Mouse (Mus musculus) liver, embryonic 14.5 days (tissue): ENCODE data around the gene Rrad. TPM values are rescaled to one million over a fixed set of nuclear protein-coding genes. Genes with fewer than 3 reads are reported as not detected.

ENCODE experiments used
- ATAC-seq: fragments of 200-750 bp; cut with Nextera tagmentation; 2 replicates; pipeline ENCODE4 v1.8.0; 2017; ENCODE audit warnings: moderate number of reproducible peaks, mild to moderate bottlenecking, moderate library complexity; ENCODE audit not compliant: insufficient read depth
- DNase-seq, 3 experiments: peaks; one replicate each; pipeline ENCODE4 v3.0.0-alpha.2; 2012 to 2013; ENCODE audit warnings: low read depth in 3 of 3, low spot score in 3 of 3
- H3K27ac ChIP-seq: fragments of 300-500 bp; sonication (generic); 2 replicates; pipeline ENCODE4 v1.5.1; 2014; ENCODE audit warnings: moderate library complexity, mild to moderate bottlenecking, control low read depth, inconsistent platforms
- H3K27me3 ChIP-seq: fragments of 300-500 bp; sonication (generic); 2 replicates; pipeline ENCODE4 v1.6.1; 2014; ENCODE audit warnings: mild to moderate bottlenecking, low read length, moderate library complexity; ENCODE audit not compliant: control insufficient read depth, insufficient read depth
- H3K36me3 ChIP-seq: fragments of 300-500 bp; sonication (generic); replicated peaks from 2 replicates; pipeline ENCODE4 v1.6.1; 2014; ENCODE audit warnings: low read depth; ENCODE audit not compliant: control insufficient read depth, insufficient read depth
- H3K4me1 ChIP-seq, 2 experiments: fragments of 200-500 bp in 1 of 2; fragments of 300-500 bp in 1 of 2; sonication (generic) in 1 of 2; replicated peaks; 2 replicates each; pipeline ENCODE4 v1.6.1; 2012 to 2014; ENCODE audit warnings: antibody characterized with exemption in 1 of 2, inconsistent platforms in 1 of 2, low read length in 1 of 2; ENCODE audit not compliant: control insufficient read depth in 2 of 2, insufficient read depth in 2 of 2
- H3K4me2 ChIP-seq: fragments of 300-500 bp; sonication (generic); 2 replicates; pipeline ENCODE4 v1.6.1; 2014; ENCODE audit warnings: low read depth, mild to moderate bottlenecking, control low read depth, moderate library complexity
- H3K4me3 ChIP-seq, 2 experiments: fragments of 200-500 bp in 1 of 2; fragments of 300-500 bp in 1 of 2; sonication (generic) in 1 of 2; 2 replicates each; pipeline ENCODE4 v1.5.1; 2012 to 2014; ENCODE audit warnings: low read depth in 2 of 2, low read length in 2 of 2, mild to moderate bottlenecking in 2 of 2, control low read depth in 1 of 2, inconsistent platforms in 1 of 2, moderate library complexity in 1 of 2; ENCODE audit not compliant: insufficient read depth in 1 of 2
- H3K9ac ChIP-seq: fragments of 300-500 bp; sonication (generic); replicated peaks from 2 replicates; pipeline ENCODE4 v1.6.1; 2014; ENCODE audit warnings: mild to moderate bottlenecking, control low read depth, moderate library complexity
- H3K9me3 ChIP-seq: fragments of 300-500 bp; sonication (generic); 2 replicates; pipeline ENCODE4 v1.6.1; 2016; ENCODE audit warnings: low read length, mixed read lengths; ENCODE audit not compliant: control insufficient read depth
- CTCF ChIP-seq: IDR thresholded peaks from 2 replicates; pipeline ENCODE4 v1.5.1; 2016; ENCODE audit warnings: antibody characterized with exemption, low read depth, control low read depth
- EP300 ChIP-seq: IDR thresholded peaks from 2 replicates; pipeline ENCODE4 v1.6.1; 2016; ENCODE audit warnings: antibody characterized with exemption, low read depth
- WGBS: fragments of 180-500 bp; shearing (Covaris S2); extraction: QIAGEN DNeasy Blood & Tissue Kit; methylation state at CpG from one replicate; pipeline ENCODE4 v1.1.7; 2014; ENCODE audit not compliant: insufficient replicate concordance; 5-methylcytosine and 5-hydroxymethylcytosine counted together
- polyA plus RNA-seq, 2 experiments: library from polyadenylated mRNA; depleted of rRNA in 1 of 2; stranded (reverse) in 1 of 2; unstranded in 1 of 2; fragments of >200 nt; fragmentation: Nextera tagmentation in 1 of 2; extraction: Ambion mirVana in 1 of 2; gene quantifications; 2 replicates each; pipeline versions ENCODE4 v1.2.1 to v1.2.3; 2012 to 2014

Rrad gene
- polyA plus RNA-seq, 2 experiments, result 0.10 to 0.25 TPM

- H3K4me3 ChIP-seq, result no peak overlapping the region
- DNase-seq (no peak), ATAC-seq (no peak)
- no peak overlapping the region for H3K9ac ChIP-seq
- H3K4me1 ChIP-seq, result peaks cover 12 to 19% of the 10 kb centered on the region in 2 experiments
- no peaks in the 10 kb centered on the region for H3K9me3 ChIP-seq
- no peak overlapping the region for H3K4me2 ChIP-seq
- TF ChIP-seq EP300 (no peak), CTCF (no peak)
- H3K27me3 ChIP-seq, result no peaks in the 10 kb centered on the region
- 87% methylated on average over 31 of the region's 31 CpGs for WGBS
- H3K36me3 ChIP-seq, result peaks cover 2% of the 10 kb centered on the region; the same call in 1 of the 2 replicates
- H3K27ac ChIP-seq, result no peak overlapping the region
These were observed 37.4 kb downstream of the Rrad start for GRCm38 (mm10) chr8:104593536-104594325.

GRCm38 (mm10) chr8:104592566-104592965, 38.6 kb downstream of the Rrad start:
- H3K36me3 ChIP-seq, result peaks cover 2% of the 10 kb centered on the region; the same call in 1 of the 2 replicates
- peaks cover 12 to 19% of the 10 kb centered on the region in 2 experiments for H3K4me1 ChIP-seq
- WGBS, result 63% methylated on average over 6 of the region's 6 CpGs
- peak overlapping the region; percentile 93 for H3K4me2 ChIP-seq
- no peaks in the 10 kb centered on the region for H3K27me3 ChIP-seq
- no peak overlapping the region for H3K9ac ChIP-seq
- H3K4me3 ChIP-seq, result peak overlapping the region in 1 of 2 experiments; percentile 77; a peak in 1 of 4 replicates
- TF ChIP-seq EP300 (no peak), CTCF (no peak)
- H3K27ac ChIP-seq, result no peak overlapping the region
- DNase-seq (no peak), ATAC-seq (no peak)
- H3K9me3 ChIP-seq, result no peaks in the 10 kb centered on the region

DNA sequence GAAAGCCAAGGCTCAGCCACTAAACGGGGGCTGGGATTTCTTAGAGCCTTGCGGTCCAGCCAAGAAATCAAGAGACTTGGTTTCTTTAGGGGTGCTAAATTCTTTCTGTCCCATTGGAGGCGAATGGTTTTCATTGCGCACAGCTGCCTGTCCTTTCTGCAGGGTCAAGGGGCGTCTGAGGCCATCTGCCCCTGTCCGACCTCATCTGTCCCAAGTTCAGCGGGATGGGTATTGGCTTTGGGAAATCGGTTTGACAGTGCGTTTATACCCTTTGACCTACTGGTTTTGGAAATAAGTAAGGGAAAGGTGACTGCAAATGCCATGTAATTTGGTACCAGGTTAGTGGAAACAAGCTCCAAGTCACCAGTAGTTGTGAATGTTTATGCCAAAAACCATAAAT, 39.3 kb downstream of the Rrad start:
- 4% methylated on average over 9 of the region's 9 CpGs for WGBS
- no peak for TF ChIP-seq EP300
- TF ChIP-seq CTCF, result no peak
- ATAC-seq (no peak), DNase-seq (no peak)
- Histone ChIP-seq H3K4me3 (peak overlapping the region; percentile 60 to 77), H3K36me3 (peaks cover 2% of the 10 kb centered on the region; the same call in 1 of the 2 replicates), H3K9me3 (no peaks in the 10 kb centered on the region), H3K4me1 (peaks cover 12 to 19% of the 10 kb centered on the region in 2 experiments), H3K27me3 (no peaks in the 10 kb centered on the region), H3K4me2 (peak overlapping the region; percentile 93), H3K9ac (peak overlapping the region; percentile 70), H3K27ac (peak overlapping the region; percentile 50)

DNA sequence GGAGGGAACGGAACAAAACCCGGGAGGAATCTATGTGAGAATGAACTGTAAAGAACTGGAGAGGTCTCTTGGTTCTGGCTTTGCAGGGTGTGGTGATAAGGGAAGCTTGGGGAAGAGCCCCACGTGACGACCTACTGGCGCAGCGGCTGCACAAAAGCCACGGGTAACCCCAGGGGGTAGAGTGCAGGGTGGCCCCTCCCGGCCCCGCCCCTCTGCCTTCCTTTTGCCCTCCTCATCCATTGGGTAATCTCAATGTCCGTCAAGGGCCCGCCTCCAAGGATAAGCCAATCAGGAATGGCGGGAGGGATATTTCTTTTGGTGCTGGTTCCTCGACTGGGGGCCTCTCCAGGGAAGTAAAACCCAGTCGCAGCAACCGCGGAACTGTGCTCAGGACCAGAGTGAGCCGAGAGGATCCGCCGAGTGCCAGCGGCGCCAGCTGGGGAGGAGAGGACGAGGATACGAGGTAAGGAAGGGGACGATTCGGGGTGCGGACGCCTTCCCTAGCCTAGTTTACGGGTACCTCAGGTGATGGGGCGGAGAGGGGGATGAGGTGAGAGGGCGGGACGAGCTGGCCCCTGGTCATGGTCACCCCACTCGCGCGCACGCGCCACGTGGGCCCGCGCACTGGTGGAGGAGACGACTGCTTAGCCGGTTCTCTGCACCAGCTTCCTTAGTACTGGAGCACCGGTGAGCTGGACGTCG, 39.8 kb downstream of the Rrad start, which contains the start of gene Pdp2:
Pdp2 (plus strand) TSS at position 319 of the 702 bp plus-strand sequence.
- H3K9me3 ChIP-seq, result no peaks in the 10 kb centered on the region
- peaks cover 12 to 17% of the 10 kb centered on the region in 2 experiments for H3K4me1 ChIP-seq
- ATAC-seq, result peak; percentile 98
- H3K4me3 ChIP-seq, result peak within 1 kb of the TSS; percentile 60 to 77
- DNase-seq, result peak; percentile 87 to 90 (median 90)
- WGBS, result under 1% methylated on average over 44 of the region's 44 CpGs
- peaks cover 2% of the 10 kb centered on the region; the same call in 1 of the 2 replicates for H3K36me3 ChIP-seq
- peak within 1 kb of the TSS; percentile 93 for H3K4me2 ChIP-seq
- peak within 1 kb of the TSS; percentile 70 for H3K9ac ChIP-seq
- TF ChIP-seq EP300, result no peak; the same call in 1 of the 2 replicates
- TF ChIP-seq CTCF, result no peak
- H3K27ac ChIP-seq, result peak within 1 kb of the TSS; percentile 50
- H3K27me3 ChIP-seq, result no peaks in the 10 kb centered on the region

- no peak overlapping the region for H3K27ac ChIP-seq
- DNase-seq (no peak), ATAC-seq (no peak)
- no peak overlapping the region for H3K9ac ChIP-seq
- no peaks in the 10 kb centered on the region for H3K27me3 ChIP-seq
- no peak overlapping the region for H3K4me2 ChIP-seq
- H3K9me3 ChIP-seq, result no peaks in the 10 kb centered on the region
- H3K4me3 ChIP-seq, result no peak overlapping the region
- TF ChIP-seq EP300, result no peak
- TF ChIP-seq CTCF, result no peak
- peaks cover 2% of the 10 kb centered on the region; the same call in 1 of the 2 replicates for H3K36me3 ChIP-seq
- H3K4me1 ChIP-seq, result peaks cover 12 to 14% of the 10 kb centered on the region in 2 experiments
- 60% methylated on average over 3 of the region's 3 CpGs for WGBS
These were observed 40.8 kb downstream of the Rrad start for GRCm38 (mm10) chr8:104590284-104590683.
